Mouse (Mus musculus) gastrocnemius, adult 2 months (tissue): ENCODE measurements around the gene Ifi208. TPM values are rescaled to one million over a fixed set of nuclear protein-coding genes. Genes with fewer than 3 reads are reported as not detected.
"Not testable (repeated sequence)": the region's sequence is repeated elsewhere in the genome, so short reads cannot be mapped to it uniquely, and the experiment has no call there.

Source experiments
- DNase-seq: peaks from one replicate; pipeline ENCODE4 v3.0.0; 2022
- H3K27ac ChIP-seq: fragments of 200-600 bp; 2 replicates; pipeline ENCODE4 v1.8.1; 2022; ENCODE audit warnings: mild to moderate bottlenecking
- H3K4me3 ChIP-seq: fragments of 200-600 bp; 2 replicates; pipeline ENCODE4 v1.8.1; 2022; ENCODE audit warnings: mild to moderate bottlenecking, moderate library complexity
- CTCF ChIP-seq: fragments of 200-600 bp; IDR thresholded peaks from 2 replicates; pipeline ENCODE4 v1.8.1; 2022; ENCODE audit warnings: antibody characterized with exemption, mild to moderate bottlenecking, moderate library complexity
- intact Hi-C: fragments of 180-260 bp; cut with DNase I; formaldehyde crosslinking; loops from one replicate; pipeline ENCODE4 v1.15.1; 2025
- long read RNA-seq, 2 experiments: library from polyadenylated mRNA; stranded (forward); transcript quantifications; one replicate each; pipeline ENCODE4 v2.0.0; 2021
- total RNA-seq, 2 experiments: library from RNA; stranded (reverse); gene quantifications; 2 replicates each; pipeline ENCODE4 v1.2.3; 2021

Ifi208 gene
- total RNA-seq: under 1 TPM; 0.08 TPM
- long read RNA-seq, experiment 1: 0 reads
- long read RNA-seq, experiment 2, partial matches to known transcripts: 0 of 1 reads
- long read RNA-seq, experiment 2, other reads (novel, unspliced or antisense): 1 of 1 reads

- intact Hi-C loops, DNase-seq: not testable (repeated sequence)
- peak within 1 kb of the TSS; percentile 35 for H3K4me3 ChIP-seq
- H3K27ac ChIP-seq: peak within 1 kb of the TSS; percentile 12; the same call in 1 of the 2 replicates
These were observed at the start of gene Ifi208 for GRCm38 (mm10) chr1:173673458-173674097. Gene Ifi208 (plus strand): TSS chr1:173673675.

- H3K27ac ChIP-seq: no peak overlapping the region
- no peak for DNase-seq
- no peak for TF ChIP-seq CTCF
- intact Hi-C loops: no loop called here
- H3K4me3 ChIP-seq: no peak overlapping the region
These were observed 49.4 kb upstream of the Ifi208 start for GRCm38 (mm10) chr1:173624052-173624451.

GRCm38 (mm10) chr1:173626686-173627085 lies 46.8 kb upstream of the Ifi208 start:
- TF ChIP-seq CTCF: no peak
- Histone ChIP-seq H3K27ac (no peak overlapping the region), H3K4me3 (no peak overlapping the region)
- no peak for DNase-seq
- intact Hi-C loops: no loop called here

- DNase-seq, H3K4me3 ChIP-seq, H3K27ac ChIP-seq, intact Hi-C loops: not testable (repeated sequence)
These were observed 42.9 kb upstream of the Ifi208 start, which contains the start of gene Ifi209 for GRCm38 (mm10) chr1:173630622-173631021. Gene Ifi209 (plus strand): TSS chr1:173630917.

GRCm38 (mm10) chr1:173633969-173634645 lies 39.4 kb upstream of the Ifi208 start:
- Histone ChIP-seq H3K4me3 (no peak overlapping the region), H3K27ac (no peak overlapping the region)
- intact Hi-C loops: no loop called here
- no peak for DNase-seq
- no peak for TF ChIP-seq CTCF

- intact Hi-C loops: no loop called here
- H3K4me3 ChIP-seq: no peak overlapping the region
- H3K27ac ChIP-seq: no peak overlapping the region
- no peak for TF ChIP-seq CTCF
- DNase-seq: no peak
These were observed 28.1 kb upstream of the Ifi208 start for GRCm38 (mm10) chr1:173645393-173645792.

- Histone ChIP-seq H3K27ac (no peak overlapping the region), H3K4me3 (no peak overlapping the region)
- DNase-seq: no peak
- TF ChIP-seq CTCF: no peak
- intact Hi-C loops: no loop called here
These were observed 15.5 kb upstream of the Ifi208 start for GRCm38 (mm10) chr1:173657973-173658372.

GRCm38 (mm10) chr1:173678605-173679004 lies 5.1 kb downstream of the Ifi208 start:
- H3K27ac ChIP-seq, intact Hi-C loops, DNase-seq, H3K4me3 ChIP-seq: not testable (repeated sequence)

GRCm38 (mm10) chr1:173694270-173694669 lies 20.8 kb downstream of the Ifi208 start:
- no peak for TF ChIP-seq CTCF
- Histone ChIP-seq H3K27ac (no peak overlapping the region), H3K4me3 (no peak overlapping the region)
- no peak for DNase-seq
- intact Hi-C loops: no loop called here

- H3K4me3 ChIP-seq: no peak overlapping the region
- intact Hi-C loops: no loop called here
- H3K27ac ChIP-seq: no peak overlapping the region
- TF ChIP-seq CTCF: no peak
- peak; percentile 15 for DNase-seq
These were observed 59.7 kb downstream of the Ifi208 start for GRCm38 (mm10) chr1:173733219-173733618.

GRCm38 (mm10) chr1:173735015-173735414 lies 61.5 kb downstream of the Ifi208 start:
- H3K4me3 ChIP-seq, intact Hi-C loops, H3K27ac ChIP-seq, DNase-seq: not testable (repeated sequence)

GRCm38 (mm10) chr1:173736986-173737385 lies 63.5 kb downstream of the Ifi208 start:
- intact Hi-C loops: no loop called here
- no peak for DNase-seq

GRCm38 (mm10) chr1:173740537-173740936 lies 67.1 kb downstream of the Ifi208 start:
- intact Hi-C loops: no loop called here
- peak overlapping the region; percentile 67 for H3K4me3 ChIP-seq
- peak overlapping the region; percentile 85 for H3K27ac ChIP-seq
- no peak for DNase-seq
- TF ChIP-seq CTCF: no peak

More at GRCm38 (mm10) chr1:173736986-173737385, 63.5 kb downstream of the Ifi208 start:
- TF ChIP-seq CTCF: no peak
- no peak overlapping the region for H3K4me3 ChIP-seq
- H3K27ac ChIP-seq: no peak overlapping the region
